Mouse (Mus musculus) cerebellum, adult 18-20 months (tissue): Measurements from ENCODE around the gene Dnaja3.
A peak's percentile ranks its signal among the peaks of the same experiment; 100 is the strongest.

Source experiments
- DNase-seq, 2 experiments: peaks; one replicate each; pipeline ENCODE4 v3.0.0; 2021

Dnaja3 gene

DNA sequence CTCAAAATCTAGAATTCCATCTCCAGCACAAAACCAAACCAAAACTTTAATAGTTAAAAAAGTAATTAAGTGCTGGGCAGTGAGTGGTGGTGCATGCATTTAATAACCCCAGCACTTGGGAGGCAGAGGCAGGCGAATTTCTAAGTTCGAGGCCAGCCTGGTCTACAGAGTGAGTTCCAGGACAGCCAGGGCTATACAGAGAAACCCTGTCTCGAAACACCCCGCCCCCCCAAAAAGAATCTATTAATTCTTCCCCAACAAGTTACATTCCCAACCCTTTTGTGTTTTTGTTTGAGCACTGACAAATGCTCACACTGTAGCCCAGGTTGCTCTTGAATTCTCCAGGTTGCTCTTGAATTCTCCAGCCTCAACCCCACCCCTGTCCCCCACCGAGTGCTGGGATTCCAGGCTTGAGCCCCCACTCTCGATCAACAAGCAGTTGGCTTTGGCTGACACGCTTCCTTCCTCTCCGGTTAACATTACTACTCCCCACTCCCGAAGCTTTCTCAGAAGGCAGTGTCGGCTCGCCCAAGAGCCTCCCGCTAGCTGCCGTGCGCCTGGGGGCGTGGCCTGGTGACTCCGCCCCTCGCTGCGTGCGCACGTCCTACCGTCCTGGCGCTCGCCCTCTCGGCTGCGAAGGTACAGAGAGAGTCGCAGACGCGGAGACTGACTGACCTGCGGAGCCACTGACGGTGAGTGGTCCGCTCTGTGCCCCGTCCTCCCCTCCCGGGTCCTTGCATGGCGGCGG, 86.2 kb downstream of the Dnaja3 start, which contains the start of gene Hmox2:
Gene Hmox2 (plus strand): TSS at position 582 of the 748 bp plus-strand sequence.
- DNase-seq = peak; percentile 95 to 98

DNA sequence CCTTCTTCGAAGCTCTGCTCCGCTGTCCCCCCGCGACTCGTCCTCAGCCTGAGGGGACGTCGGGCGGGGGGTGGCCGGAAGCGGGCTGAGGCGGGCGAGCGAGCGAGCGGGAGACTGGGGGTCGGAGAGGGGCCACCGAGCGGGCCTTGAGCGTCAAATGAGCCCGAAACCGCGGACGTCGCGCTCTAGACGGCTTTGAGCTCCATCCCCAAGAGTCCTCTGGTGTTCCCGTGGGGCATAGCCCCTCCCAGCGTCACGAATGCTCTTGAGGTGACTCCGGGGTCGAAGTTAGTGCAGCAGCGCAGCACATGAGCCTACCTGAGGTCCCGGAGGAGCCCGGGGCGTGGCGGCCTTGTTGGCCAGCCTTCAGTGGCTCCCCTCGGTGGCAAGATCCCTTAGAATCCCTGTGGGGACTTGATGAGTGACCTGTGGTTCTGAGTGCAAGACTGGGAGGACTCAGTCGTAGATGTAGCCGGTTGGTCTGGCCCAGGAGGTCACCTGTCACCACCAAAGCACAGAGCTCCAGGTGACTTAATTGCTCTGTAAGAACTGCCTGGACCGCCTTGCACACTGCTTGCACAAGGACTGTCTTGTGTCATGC, 86.8 kb downstream of the Dnaja3 start:
- DNase-seq = peak in 1 of 2 experiments; percentile 51

DNA sequence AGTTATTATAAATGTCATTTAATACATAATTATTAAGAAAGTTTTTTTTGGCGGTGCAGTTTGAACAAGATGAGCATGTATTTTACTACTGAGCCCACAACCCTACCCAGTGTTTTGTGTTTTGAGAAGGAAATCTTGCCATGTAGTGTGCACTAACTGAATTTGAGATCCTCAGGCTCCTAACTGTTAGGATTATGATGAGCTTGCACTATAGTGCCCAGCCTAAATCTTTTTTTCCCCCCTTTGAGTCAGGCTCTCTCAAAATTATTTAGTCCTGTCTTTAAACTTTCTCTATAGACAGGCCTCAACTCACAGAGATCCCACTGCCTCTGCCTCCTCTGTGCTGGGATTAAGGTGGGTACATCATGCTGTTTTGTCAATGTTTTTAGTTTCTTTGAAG, 87.7 kb downstream of the Dnaja3 start:
- no peak for DNase-seq

DNA sequence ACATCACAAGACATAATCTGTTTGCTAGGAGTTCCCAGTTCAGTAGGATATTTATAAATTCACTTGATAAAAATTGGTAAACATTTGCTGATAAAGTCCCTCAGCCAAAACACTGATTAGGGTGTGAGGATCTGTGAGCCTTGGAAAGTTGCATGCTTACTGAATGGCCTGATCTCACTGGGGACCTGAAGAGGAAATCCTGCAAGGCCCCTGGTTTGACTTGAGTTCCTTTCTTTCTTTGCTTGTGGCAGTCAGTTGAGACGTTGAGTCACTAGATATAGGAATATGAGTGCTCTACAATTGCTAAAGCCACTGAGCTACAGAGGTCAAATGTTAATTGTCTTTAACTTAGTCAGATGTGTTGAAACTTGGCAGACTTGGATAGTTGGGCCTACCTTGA, 88.2 kb downstream of the Dnaja3 start:
- DNase-seq = no peak

DNA sequence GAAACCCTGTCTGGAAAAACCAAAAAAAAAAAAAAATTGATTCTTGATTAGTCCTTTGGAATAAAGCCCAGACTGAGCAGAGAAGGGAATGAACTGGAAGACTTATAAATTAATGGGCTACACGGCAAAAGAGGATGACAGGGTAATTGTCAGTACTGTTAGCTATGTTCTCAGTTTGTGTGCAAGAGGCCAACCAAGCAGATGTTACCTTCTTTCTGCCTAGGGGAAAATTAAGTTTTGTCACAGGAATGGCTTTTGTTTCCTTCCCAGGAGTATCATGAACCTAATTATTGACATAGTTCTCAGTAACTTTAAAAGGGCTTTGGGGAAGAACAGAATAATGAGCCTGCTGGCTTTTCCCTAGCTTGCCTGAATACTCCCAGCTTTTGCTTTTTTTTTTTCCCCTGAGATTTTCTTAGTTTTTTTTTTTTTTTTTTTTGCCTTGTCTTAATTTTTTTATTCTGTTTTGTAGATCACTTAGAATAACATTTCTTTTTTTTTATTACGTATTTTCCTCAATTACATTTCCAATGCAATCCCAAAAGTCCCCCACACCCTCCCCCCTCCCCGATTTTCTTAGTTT, 91.1 kb downstream of the Dnaja3 start:
- no peak for DNase-seq

DNA sequence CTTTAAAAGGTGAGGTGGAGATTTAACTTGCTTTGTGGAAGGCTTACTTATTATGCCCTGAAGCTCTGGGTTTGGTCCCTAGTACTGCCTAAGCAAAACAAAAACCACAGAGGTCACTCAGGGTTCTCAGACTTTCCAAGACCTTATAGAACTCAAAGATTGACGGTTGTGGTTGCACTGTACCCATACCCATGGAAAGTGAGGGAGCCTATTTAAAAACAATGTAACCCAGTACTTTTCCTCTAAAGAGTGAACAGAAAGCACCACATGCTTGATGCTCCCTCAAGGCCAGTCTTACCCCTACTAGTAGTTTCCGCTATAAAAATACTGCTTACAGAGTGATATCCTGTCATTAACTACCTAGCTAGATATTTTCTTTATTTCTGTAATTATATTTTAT, 96.5 kb downstream of the Dnaja3 start:
- DNase-seq = no peak

DNA sequence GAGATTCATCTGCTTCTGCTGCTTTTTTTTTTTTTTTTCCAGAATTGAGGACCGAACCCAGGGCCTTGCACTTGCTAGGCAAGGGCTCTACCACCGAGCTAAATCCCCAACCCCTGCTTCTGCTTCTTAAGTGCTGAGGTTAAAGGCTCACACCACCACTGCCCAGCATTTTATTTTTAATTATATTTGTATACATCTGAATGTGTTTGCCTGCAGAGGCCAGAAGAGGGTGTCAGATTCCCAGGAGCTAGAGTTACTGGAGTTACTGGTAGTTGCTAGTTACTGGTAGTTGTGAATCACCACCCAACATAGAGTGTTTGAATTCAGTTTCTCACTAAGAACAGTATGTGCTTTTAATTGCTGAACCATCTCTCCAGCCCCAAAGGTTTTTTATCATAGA, 100.2 kb downstream of the Dnaja3 start:
- DNase-seq = no peak

DNA sequence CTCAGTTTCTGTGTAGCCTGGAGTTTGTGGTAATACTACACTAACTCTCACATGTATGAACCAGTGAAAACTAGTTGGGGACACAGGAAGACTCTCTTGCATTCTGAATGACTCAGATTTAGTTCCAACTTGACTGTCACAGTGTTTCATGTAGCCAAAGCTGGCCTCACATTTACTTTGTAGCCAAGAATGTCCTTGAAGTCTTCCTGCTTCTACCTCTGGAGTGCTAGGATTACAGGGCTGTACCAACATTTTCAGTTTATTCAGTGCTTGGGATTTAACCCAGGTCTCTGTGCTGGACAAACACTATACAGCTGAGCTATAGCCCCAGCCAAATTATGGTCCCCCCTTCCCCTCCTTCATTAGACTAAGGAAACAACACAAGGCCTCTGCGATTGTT, 102.4 kb downstream of the Dnaja3 start:
- no peak for DNase-seq

DNA sequence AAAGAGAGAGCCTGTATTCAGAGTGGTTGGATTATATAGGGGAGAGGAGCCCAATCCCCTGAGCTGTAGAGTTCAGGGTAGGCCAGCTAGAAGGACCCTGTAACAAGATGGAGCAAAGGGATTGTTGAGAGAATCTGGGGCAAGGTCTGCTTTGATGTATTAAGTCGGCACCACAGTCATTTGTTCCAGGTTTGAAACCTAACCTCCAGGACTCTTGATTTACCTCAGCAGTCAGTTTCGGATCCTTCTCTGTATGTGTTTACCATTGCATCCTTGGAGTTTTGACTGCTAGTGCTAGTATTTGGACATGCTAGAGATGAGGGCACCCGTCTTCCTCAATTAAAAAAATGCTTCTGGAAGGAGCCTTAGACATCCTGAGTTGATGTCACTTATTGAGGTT, 112.4 kb downstream of the Dnaja3 start:
- no peak for DNase-seq

DNA sequence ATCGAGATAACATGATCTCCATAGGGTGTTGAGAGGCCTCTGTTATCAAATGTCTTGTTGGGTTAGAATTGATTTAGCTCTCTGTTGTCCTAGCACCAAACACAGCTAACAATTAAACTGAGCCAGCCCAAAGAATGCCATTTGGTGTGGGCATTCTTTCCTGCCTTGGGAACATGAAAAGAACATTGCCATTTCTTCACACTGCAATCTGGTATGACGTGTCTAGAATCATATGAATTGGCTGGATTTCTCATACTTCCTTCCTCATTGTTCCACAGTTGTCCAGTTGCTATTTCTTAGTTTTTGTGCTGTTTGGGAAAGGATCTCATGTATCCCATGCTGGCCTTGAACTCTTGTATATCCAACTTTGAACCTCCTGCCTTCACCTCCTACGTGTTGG, 114.3 kb downstream of the Dnaja3 start:
- no peak for DNase-seq

DNA sequence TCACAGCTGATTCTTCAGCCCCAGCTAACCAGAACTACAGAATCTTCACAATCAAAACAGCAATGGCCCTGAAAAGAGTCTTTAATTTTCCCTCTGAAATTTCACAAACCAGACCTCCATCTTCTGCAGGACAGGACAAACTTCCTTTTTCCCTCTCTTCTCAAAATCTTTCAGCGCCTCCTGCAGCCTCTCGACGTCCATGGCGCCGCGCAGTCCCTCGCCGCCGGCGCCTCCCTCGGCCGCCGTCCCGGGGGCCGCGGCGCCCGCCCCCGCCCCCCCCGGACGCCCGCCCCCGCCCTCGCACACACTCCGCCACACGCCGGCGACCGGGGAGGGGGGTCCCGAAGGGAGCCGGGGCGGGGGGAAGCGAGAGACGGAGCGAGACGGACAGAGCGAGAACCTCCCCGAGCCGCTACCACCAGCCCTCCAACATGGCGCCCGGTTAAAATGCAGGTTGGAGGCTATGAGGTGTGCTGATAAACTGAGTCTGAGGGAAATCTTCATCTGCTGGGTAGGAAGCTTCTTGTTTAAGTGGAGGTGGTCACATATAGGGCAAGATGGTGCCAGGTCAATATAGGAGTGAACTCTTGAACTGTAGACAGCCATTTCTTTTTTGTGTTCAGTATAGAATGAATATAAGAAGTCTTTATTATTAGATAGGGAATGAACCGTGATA, 117.0 kb downstream of the Dnaja3 start:
- DNase-seq = peak in 1 of 2 experiments; percentile 23
